Mouse (Mus musculus) midbrain, embryonic 16.5 days (tissue): ENCODE results near the gene Rapgef2. TPM values are rescaled to one million over a fixed set of nuclear protein-coding genes. Genes with fewer than 3 reads are reported as not detected.

Experiments used
- ATAC-seq: fragments of 200-750 bp; cut with Nextera tagmentation; 2 replicates; pipeline ENCODE4 v1.8.0; 2017; ENCODE audit warnings: moderate TSS enrichment
- H3K27ac ChIP-seq: fragments of 300-500 bp; sonication (generic); 2 replicates; pipeline ENCODE4 v1.5.1; 2014; ENCODE audit warnings: mild to moderate bottlenecking, low read length, mixed read lengths
- H3K27me3 ChIP-seq: fragments of 300-500 bp; sonication (generic); 2 replicates; pipeline ENCODE4 v1.6.1; 2014; ENCODE audit warnings: low read depth, low read length, mixed read lengths; ENCODE audit not compliant: control insufficient read depth, insufficient read depth
- H3K36me3 ChIP-seq: fragments of 300-500 bp; sonication (generic); 2 replicates; pipeline ENCODE4 v1.6.1; 2014; ENCODE audit warnings: mild to moderate bottlenecking, low read length, moderate library complexity, mixed read lengths; ENCODE audit not compliant: control insufficient read depth, insufficient read depth
- H3K4me1 ChIP-seq: fragments of 300-500 bp; sonication (generic); 2 replicates; pipeline ENCODE4 v1.6.1; 2014; ENCODE audit warnings: mild to moderate bottlenecking, low read length, mixed read lengths; ENCODE audit not compliant: control insufficient read depth, insufficient read depth
- H3K4me2 ChIP-seq: fragments of 300-500 bp; sonication (generic); 2 replicates; pipeline ENCODE4 v1.6.1; 2014; ENCODE audit warnings: mild to moderate bottlenecking, low read length, mixed read lengths
- H3K4me3 ChIP-seq: fragments of 300-500 bp; sonication (generic); 2 replicates; pipeline ENCODE4 v1.5.1; 2014; ENCODE audit warnings: low read depth, mild to moderate bottlenecking, low read length, moderate library complexity, mixed read lengths
- H3K9ac ChIP-seq: fragments of 300-500 bp; sonication (generic); 2 replicates; pipeline ENCODE4 v1.6.1; 2014; ENCODE audit warnings: low read depth, low read length, mixed read lengths
- H3K9me3 ChIP-seq: fragments of 300-500 bp; sonication (generic); replicated peaks from 2 replicates; pipeline ENCODE4 v1.6.1; 2014; ENCODE audit warnings: mild to moderate bottlenecking, low read length, mixed read lengths; ENCODE audit not compliant: control insufficient read depth, poor library complexity, severe bottlenecking
- WGBS: fragments of 180-500 bp; shearing (Covaris S2); extraction: QIAGEN DNeasy Blood & Tissue Kit; methylation state at CpG from one replicate; pipeline ENCODE4 v1.1.7; 2014; 5-methylcytosine and 5-hydroxymethylcytosine counted together
- polyA plus RNA-seq: library from polyadenylated mRNA; unstranded; fragments of >200 nt; fragmentation: Nextera tagmentation; extraction: Ambion mirVana; gene quantifications from 2 replicates; pipeline ENCODE4 v1.2.1, GENCODE M21; 2015

Rapgef2 gene
- polyA plus RNA-seq, 1 experiment from 2014 or later, result 15.6 TPM

DNA sequence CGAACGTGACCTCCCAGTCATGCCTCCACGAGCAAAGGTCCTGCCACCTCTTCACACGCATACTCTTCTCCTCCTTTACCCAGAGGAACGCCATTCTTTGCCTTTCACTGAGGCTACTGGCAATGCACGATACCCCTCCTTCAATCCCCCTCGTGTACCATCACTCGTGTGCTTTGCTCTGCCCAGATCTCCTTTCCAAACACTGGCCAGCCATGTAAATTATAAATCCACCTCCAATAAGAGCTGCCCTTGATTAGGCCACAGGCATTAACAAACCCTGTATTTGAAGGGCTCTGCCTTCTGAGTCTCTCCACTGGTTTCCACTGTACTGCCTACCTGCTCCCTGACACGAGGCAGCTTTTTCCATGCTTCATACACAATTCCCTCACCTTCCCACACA is 94.3 kb downstream of the Rapgef2 start:
- no peaks in the 10 kb centered on the region for H3K36me3 ChIP-seq
- no peak overlapping the region for H3K9ac ChIP-seq
- H3K27ac ChIP-seq, result no peak overlapping the region
- H3K4me1 ChIP-seq, result peaks cover 13% of the 10 kb centered on the region
- no peaks in the 10 kb centered on the region for H3K9me3 ChIP-seq
- no peaks in the 10 kb centered on the region for H3K27me3 ChIP-seq
- no peak overlapping the region for H3K4me2 ChIP-seq
- peak; percentile 41; the same call in 1 of the 2 replicates for ATAC-seq
- no peak overlapping the region for H3K4me3 ChIP-seq
- WGBS, result 75% methylated on average over 9 of the region's 9 CpGs

DNA sequence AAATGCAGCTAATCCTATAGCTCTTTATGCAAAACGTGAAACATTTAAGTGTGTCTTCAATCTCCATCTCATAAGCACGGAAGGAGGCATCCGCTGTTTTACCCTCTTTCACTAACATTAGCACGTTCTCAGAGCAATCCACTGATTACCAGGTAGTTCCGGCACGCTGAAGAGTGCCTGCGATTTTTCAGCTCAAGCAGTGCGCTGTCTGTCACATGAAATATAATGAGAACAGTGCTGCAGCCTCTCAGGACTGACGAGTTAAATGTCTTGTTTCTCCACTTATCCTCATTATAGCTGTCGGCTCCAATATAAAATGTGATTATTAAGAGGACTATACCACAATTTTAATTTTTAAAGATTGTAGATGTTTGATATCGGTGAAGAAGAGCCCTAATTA is 94.8 kb downstream of the Rapgef2 start:
- 63% methylated on average over 11 of the region's 11 CpGs for WGBS
- Histone ChIP-seq H3K27ac (no peak overlapping the region), H3K27me3 (no peaks in the 10 kb centered on the region), H3K4me1 (peaks cover 12% of the 10 kb centered on the region), H3K36me3 (no peaks in the 10 kb centered on the region), H3K9me3 (no peaks in the 10 kb centered on the region), H3K9ac (no peak overlapping the region), H3K4me3 (no peak overlapping the region), H3K4me2 (no peak overlapping the region)
- ATAC-seq, result peak; percentile 64; the same call in 1 of the 2 replicates

- Histone ChIP-seq H3K9me3 (no peaks in the 10 kb centered on the region), H3K4me2 (no peak overlapping the region), H3K27me3 (no peaks in the 10 kb centered on the region), H3K4me3 (no peak overlapping the region), H3K36me3 (no peaks in the 10 kb centered on the region), H3K4me1 (peaks cover 12% of the 10 kb centered on the region), H3K9ac (no peak overlapping the region), H3K27ac (no peak overlapping the region)
- ATAC-seq, result no peak
- WGBS, result 89% methylated on average over 3 of the region's 3 CpGs
These were observed 95.9 kb downstream of the Rapgef2 start for GRCm38 (mm10) chr3:79190377-79190776.

GRCm38 (mm10) chr3:79187912-79188311 is 98.4 kb downstream of the Rapgef2 start:
- no peaks in the 10 kb centered on the region for H3K27me3 ChIP-seq
- no peak for ATAC-seq
- no peaks in the 10 kb centered on the region for H3K36me3 ChIP-seq
- H3K4me3 ChIP-seq, result no peak overlapping the region
- 86% methylated on average over 1 of the region's 1 CpGs for WGBS
- no peak overlapping the region for H3K27ac ChIP-seq
- no peaks in the 10 kb centered on the region for H3K9me3 ChIP-seq
- H3K4me1 ChIP-seq, result peaks cover 9% of the 10 kb centered on the region
- no peak overlapping the region for H3K9ac ChIP-seq
- no peak overlapping the region for H3K4me2 ChIP-seq

DNA sequence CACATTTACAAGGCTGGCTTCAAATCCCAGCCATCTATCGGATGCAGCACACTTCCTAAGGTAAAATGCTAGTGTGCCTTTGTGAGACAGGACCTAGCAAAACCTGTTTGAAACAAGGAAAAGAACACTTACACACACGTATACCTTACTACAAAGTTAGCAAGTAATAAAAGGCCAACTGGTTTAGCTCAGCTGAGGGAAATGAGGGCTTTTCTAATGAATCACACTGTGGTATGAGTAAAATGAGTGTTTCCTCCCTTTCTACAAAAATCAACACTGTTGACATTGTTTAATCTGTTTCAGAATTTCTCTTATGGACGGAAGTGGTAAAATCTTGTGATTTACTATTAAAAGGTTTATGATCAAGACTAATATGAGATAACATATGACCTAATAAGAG is 104.0 kb downstream of the Rapgef2 start:
- H3K4me3 ChIP-seq, result no peak overlapping the region
- peaks cover 22% of the 10 kb centered on the region for H3K4me1 ChIP-seq
- H3K27me3 ChIP-seq, result no peaks in the 10 kb centered on the region
- no peak overlapping the region for H3K4me2 ChIP-seq
- WGBS, result 90% methylated on average over 3 of the region's 3 CpGs
- H3K9ac ChIP-seq, result no peak overlapping the region
- H3K27ac ChIP-seq, result no peak overlapping the region
- no peak for ATAC-seq
- no peaks in the 10 kb centered on the region for H3K36me3 ChIP-seq
- no peaks in the 10 kb centered on the region for H3K9me3 ChIP-seq

DNA sequence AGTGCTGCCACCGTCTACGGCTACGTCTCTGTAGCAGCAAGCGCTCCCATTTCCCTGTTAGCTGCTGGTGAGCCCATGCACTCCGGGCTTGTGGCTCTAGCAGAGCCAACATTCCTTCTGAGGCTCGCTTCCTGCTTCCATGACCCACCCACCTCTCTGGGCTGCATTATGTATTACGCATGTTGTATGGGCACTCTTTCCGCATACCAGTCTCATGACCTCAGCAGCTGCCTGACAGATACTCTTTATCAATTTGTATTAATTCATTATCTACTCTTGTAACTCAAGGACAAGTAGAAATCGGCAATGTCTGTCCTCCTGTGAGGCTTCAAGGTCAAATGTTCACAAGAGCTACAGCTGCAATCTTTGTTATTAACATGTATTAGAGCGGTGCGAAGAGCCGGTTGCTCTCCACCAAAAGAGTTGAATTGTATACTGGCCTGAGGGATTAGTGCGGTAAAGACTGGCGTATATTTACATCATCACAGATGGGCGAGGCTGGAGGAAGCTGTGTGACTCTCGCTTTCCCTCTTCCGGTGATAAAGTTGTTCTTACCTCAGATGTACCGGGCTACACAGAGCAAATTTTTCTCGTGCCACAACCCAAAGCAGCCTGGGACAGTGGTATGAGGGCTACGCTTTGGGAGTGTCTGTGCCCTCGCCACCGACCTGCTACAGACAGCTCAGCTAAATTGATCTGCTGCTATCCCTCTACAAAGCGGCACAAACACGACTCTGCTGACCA is 104.9 kb downstream of the Rapgef2 start:
- H3K4me3 ChIP-seq, result peak overlapping the region; percentile 18
- ATAC-seq, result peak; percentile 54
- WGBS, result 54% methylated on average over 24 of the region's 24 CpGs
- H3K9me3 ChIP-seq, result no peaks in the 10 kb centered on the region
- H3K27me3 ChIP-seq, result no peaks in the 10 kb centered on the region
- H3K4me1 ChIP-seq, result peaks cover 22% of the 10 kb centered on the region
- H3K36me3 ChIP-seq, result no peaks in the 10 kb centered on the region
- 0 out of 2 replicates have a peak overlapping the region, but pooled peaks have one; percentile 7 for H3K27ac ChIP-seq
- peak overlapping the region; percentile 11; the same call in 1 of the 2 replicates for H3K9ac ChIP-seq
- peak overlapping the region; percentile 37 for H3K4me2 ChIP-seq

- no peak overlapping the region for H3K4me2 ChIP-seq
- 66% methylated on average over 8 of the region's 8 CpGs for WGBS
- ATAC-seq, result no peak
- H3K9ac ChIP-seq, result no peak overlapping the region
- H3K27ac ChIP-seq, result no peak overlapping the region
- H3K27me3 ChIP-seq, result no peaks in the 10 kb centered on the region
- no peaks in the 10 kb centered on the region for H3K9me3 ChIP-seq
- H3K36me3 ChIP-seq, result no peaks in the 10 kb centered on the region
- H3K4me3 ChIP-seq, result no peak overlapping the region
- H3K4me1 ChIP-seq, result peaks cover 22% of the 10 kb centered on the region
These were observed 106.2 kb downstream of the Rapgef2 start for GRCm38 (mm10) chr3:79180086-79180485.

DNA sequence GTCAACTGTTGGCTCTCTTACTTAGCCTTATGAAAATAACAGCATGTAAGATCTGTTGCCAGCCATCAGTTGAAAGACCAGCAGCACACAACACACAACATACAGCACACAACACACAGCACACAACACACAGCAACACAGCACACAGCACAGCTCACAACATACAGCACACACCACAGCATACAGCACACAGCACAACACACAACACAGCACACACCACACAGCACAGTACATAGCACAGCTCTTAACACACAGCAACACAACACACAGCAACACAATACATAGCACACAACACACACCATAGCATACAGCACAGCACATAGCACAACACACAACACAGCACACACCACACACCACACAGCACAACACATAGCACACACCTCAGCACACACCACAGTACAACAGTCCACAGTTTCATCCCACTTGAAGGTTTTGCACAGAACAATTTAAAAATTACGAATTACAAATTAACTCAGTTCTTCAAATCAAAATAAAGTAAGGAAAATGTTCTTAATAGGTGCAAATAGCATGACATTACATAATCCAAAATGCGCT is 106.7 kb downstream of the Rapgef2 start:
- 100% methylated on average over 2 of the region's 2 CpGs for WGBS
- no peak overlapping the region for H3K9ac ChIP-seq
- ATAC-seq, result peak; percentile 31; the same call in 1 of the 2 replicates
- H3K27ac ChIP-seq, result no peak overlapping the region
- H3K4me1 ChIP-seq, result peaks cover 22% of the 10 kb centered on the region
- no peak overlapping the region for H3K4me3 ChIP-seq
- no peaks in the 10 kb centered on the region for H3K36me3 ChIP-seq
- H3K4me2 ChIP-seq, result no peak overlapping the region
- H3K9me3 ChIP-seq, result no peaks in the 10 kb centered on the region
- no peaks in the 10 kb centered on the region for H3K27me3 ChIP-seq

DNA sequence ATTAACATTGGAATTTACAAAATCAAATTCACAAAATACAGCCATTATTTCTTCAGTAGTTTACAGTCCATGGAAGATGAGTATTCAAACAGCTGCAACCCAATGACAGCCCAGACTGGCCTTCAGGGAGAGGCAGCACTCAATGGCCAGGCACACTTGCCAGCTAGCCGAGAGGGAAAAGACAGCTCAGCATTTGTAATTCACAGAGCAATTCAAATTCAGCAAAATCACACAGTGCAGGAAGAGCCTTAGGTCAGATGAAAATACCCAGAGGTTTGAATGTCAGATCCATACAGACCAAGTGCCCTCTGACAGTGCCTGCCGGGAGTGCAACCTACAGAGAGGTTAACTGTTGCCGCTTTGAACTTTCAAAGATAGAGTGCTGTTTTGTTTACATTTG is 107.6 kb downstream of the Rapgef2 start:
- no peaks in the 10 kb centered on the region for H3K36me3 ChIP-seq
- H3K27ac ChIP-seq, result no peak overlapping the region
- no peaks in the 10 kb centered on the region for H3K9me3 ChIP-seq
- H3K9ac ChIP-seq, result no peak overlapping the region
- ATAC-seq, result no peak
- no peaks in the 10 kb centered on the region for H3K27me3 ChIP-seq
- 63% methylated on average over 3 of the region's 3 CpGs for WGBS
- peaks cover 22% of the 10 kb centered on the region for H3K4me1 ChIP-seq
- H3K4me2 ChIP-seq, result no peak overlapping the region
- H3K4me3 ChIP-seq, result no peak overlapping the region
